Mouse (Mus musculus) urinary bladder, postnatal 25 days (tissue): ENCODE results near the gene Olfr224.
"Not testable (repeated sequence)": the region's sequence is repeated elsewhere in the genome, so short reads cannot be mapped to it uniquely, and the experiment has no call there.

Experiments used
- DNase-seq: peaks from one replicate; pipeline ENCODE4 v3.0.0; 2022; ENCODE audit warnings: low spot score

Gene Olfr224

DNA sequence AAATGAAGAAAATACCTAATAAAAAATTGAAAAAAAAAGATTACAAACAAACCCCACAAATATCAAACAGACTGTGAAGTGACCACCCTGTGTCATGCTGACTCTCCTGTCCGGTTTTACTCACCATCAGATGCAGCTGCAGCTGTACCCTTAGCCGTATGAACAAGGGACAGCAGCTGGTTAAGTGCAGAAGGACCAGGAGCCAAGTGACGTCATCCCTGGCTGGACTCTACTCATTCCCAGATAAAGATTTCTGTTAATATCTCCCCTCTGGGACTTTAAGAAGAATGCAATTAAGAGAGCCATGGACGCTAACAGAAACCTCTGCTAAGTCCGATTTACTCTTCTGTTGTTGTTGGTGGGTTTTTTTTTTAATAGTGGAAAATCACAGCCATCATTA, at the start of gene Olfr224:
Olfr224 (minus strand) TSS at position 149 of the 400 bp plus-strand sequence.
- DNase-seq = no peak

GRCm38 (mm10) chr11:58618793-58619192, 48.4 kb upstream of the Olfr224 start:
- DNase-seq = no peak

- no peak for DNase-seq
Measured at GRCm38 (mm10) chr11:58618369-58618768, 48.0 kb upstream of the Olfr224 start.

GRCm38 (mm10) chr11:58615975-58616374, 45.6 kb upstream of the Olfr224 start, which contains the start of gene 2210407C18Rik:
TSS of gene 2210407C18Rik (minus strand) at chr11:58616075.
- no peak for DNase-seq

- no peak for DNase-seq
Measured at GRCm38 (mm10) chr11:58614526-58614925, 44.2 kb upstream of the Olfr224 start.

DNA sequence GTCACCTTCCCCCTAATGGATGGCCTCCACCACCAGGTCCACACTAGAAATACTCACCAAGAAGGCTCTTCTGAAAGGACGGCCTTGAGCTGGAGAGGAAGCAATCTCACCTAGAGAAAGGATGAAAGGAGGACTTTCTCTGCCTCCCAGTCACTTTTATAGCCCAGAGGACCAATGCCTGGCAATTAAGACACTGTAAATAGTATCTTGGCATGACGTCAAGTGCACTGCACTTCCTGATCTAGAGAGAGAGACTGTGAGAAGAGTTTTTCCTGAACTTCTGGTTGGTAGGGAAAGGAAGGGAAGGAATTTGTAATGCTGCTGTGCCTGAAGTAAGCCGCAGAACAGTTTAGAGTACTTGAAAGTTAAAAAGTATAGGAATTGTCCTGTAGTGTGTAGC, 43.0 kb upstream of the Olfr224 start:
- DNase-seq = no peak

GRCm38 (mm10) chr11:58607030-58607429, 36.7 kb upstream of the Olfr224 start:
- DNase-seq = no peak

DNA sequence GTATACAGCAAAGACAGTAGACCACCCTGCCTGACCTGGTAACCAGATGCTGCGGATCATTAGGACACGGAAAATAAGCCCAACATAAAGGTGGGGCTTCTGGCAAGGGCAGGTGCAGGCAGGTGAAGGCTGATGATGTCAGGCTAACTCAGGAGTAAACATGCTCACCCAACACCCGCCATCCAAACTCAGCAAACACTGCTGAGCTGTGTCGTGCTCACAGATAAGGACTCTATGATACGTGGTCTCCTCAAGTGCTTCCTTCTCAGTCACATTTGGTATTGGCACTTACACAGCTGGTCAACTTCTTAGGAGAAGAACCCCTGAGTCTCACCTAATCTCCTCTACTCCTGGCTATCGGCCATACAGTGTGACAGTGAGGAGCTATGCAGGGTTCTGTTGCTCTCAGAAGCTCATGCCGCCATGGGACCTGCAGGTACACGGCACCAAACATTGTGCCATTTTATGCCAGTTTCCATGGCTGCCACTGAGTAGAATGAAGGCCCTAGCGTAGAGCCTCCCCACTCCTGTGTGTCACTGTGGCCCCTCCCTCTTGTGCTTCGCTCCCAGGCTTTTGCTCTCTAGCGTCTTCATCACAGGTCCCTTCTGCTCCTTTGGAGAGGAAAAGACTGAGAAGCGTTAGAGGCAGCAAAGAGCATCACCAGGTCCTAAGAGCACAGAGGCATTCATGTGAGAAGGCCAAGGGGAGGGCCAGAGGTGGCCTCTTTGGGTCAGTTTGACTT, 36.0 kb upstream of the Olfr224 start:
- DNase-seq = no peak

DNA sequence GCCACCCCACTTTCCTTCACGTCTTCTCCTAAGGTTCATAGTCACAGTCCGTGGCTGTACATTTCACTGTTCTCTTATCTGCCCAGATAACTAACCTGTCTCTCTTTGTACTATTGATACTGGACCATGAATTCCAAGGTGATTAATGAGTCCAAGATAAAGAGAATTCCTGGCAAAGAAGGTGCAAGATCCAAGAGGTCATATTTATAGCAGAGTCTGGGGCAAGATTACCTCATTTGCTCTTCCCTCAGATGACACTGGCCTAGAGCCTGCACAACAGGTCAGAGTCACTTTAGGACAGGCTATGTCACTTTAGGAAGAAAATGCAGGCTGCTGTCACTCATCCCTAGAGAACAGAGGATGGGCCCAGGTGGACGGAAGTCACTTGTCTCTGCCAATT, 34.9 kb upstream of the Olfr224 start:
- DNase-seq = no peak

- DNase-seq = no peak
Measured at GRCm38 (mm10) chr11:58604688-58605087, 34.3 kb upstream of the Olfr224 start.

DNA sequence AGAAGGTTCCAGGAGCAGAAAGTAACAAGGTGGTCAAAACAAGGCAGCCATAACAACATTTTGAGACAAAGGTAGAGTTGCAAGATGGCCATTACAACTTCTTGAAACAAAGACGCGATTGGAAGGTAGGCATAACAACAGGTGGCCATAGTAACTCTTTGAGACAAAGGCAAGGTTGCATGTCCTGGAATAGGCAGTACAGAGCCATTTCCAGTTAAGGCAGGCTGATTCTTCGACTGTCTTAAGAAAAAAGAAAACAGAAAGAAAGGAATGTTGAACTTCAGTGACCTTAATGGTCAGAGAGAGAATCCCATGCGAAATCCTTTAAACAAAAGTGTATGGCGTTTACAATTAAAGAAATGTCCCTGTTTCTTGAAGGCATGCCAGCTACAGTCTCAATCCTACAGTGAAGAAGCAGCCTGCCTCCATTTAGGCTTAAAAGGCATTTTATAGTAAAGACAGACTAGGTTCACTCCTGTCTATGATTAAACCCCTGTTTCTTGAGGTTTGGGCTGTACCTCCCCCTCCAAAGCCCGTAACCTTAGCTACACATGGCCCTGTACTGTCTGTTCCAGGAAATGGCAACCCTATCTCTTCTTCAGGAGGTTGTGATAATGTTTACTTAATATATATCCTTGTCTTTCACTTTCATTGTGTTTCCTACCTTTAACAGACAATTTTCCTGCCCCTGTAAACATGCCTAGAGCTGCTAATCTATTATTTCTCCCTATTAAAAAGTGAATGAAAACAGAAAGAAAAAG, 32.6 kb upstream of the Olfr224 start:
- DNase-seq = no peak

- no peak for DNase-seq
Measured at GRCm38 (mm10) chr11:58602062-58602461, 31.7 kb upstream of the Olfr224 start.

- no peak for DNase-seq
Measured at GRCm38 (mm10) chr11:58597837-58598236, 27.5 kb upstream of the Olfr224 start.

DNA sequence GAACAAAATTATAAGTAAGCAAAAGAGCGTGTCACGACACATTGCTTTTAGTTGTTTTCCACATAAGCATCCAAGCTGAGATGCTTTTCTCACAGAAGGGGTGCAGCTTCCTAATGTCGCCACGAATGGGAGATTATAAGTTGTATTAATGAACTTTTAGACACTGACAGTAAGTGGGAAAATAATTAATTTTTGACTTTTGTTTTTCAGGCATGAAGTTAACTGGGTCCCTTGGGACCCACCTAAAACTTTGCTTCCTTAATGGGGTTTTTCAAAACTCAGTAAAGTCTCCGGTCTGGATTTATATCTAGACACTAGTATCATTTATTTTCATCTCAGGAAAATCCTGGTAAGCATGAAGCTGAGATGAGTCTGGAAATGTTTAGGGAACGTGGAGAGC, 24.5 kb upstream of the Olfr224 start, which contains the start of gene Olfr324:
Olfr324 (plus strand) TSS at position 301 of the 400 bp plus-strand sequence.
- no peak for DNase-seq

GRCm38 (mm10) chr11:58588620-58589250, 18.4 kb upstream of the Olfr224 start:
- DNase-seq = no peak

DNA sequence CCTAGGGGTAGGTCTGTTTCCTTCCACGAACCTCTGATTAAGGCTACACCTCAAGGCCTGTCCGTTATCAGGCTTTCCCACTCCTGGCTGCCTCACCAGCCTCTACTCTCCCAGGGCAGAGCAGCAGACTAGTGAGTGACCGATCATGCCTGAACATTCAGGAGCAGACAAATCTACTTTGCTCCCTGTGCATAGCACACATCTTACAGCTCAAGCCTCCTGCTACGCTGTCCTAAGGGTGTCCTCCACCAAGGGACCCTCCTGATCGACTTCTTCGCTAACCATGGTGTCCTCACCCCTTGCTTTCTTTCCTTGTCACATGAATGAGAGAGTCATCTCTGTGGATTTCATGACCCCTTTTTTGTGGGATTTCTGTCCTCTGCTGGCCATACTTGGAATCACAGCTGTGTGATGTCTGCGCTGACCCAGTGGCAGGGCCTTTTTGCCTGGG, 17.6 kb upstream of the Olfr224 start:
- peak; percentile 37 for DNase-seq

- DNase-seq = no peak
Measured at GRCm38 (mm10) chr11:58578636-58579035, 8.3 kb upstream of the Olfr224 start.

- no peak for DNase-seq
Measured at GRCm38 (mm10) chr11:58577430-58577829, 7.1 kb upstream of the Olfr224 start, which contains the start of gene Olfr325. TSS of gene Olfr325 (plus strand) at chr11:58577730.

DNA sequence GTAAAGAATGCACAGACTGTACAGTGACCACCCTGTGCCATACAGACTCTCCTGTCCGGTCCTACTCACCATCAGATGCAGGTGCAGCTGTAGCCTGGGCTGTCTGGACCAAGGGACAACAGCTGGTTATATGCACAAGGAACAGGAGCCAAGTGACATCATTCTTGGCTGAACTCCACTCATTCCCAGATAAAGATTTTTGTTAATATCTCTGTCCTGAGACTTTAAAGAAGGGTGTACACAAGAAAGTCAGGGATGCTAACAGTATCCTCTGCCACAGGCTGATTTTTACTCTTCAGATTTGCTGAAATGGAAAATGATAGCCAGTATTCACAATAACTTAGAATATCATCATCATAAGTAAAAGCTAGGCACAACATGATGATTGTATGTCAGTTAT, 14.8 kb downstream of the Olfr224 start, which contains the start of gene Olfr328:
Olfr328 (minus strand) TSS at position 101 of the 400 bp plus-strand sequence.
- DNase-seq = no peak

DNA sequence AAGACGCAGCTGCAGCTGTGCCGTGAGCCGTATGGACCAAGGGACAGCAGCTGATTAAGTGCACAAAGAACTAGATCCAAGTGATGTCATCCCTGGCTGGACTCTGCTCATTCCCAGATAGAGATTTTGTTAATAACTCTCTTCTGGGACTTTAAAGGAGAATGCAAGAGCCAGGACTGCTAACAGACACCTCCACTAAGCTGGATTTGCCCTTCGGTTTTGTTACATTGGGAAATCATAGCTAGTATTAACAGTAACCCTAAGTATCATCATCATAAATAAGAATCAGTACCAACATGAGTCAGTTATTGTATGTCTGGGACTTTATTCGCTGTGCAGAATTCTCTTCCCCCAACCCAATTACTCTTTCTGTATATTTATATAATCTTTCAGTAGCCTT, 24.0 kb downstream of the Olfr224 start, which contains the start of gene Olfr329-ps:
Olfr329-ps (minus strand) TSS at position 101 of the 400 bp plus-strand sequence.
- DNase-seq = no peak

DNA sequence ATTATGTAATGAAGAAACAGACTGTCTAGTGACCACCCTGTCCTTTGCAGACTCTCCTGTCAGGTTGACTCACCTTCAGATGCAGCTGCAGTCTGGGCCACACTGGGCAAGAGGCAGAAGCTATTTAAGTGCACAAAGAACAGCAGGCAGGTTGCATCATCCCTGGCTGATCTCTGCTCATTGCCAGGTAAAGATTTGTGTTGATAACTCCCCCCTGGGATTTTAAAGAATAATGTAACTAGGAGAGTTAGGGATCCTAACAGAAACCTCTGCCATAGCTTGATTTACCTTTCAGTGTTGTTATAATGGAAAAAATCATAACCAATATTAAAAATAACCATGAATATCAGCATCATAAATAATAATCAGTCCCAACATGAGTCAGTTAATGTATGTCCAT, 35.6 kb downstream of the Olfr224 start, which contains the start of gene Olfr330:
Olfr330 (minus strand) TSS at position 101 of the 400 bp plus-strand sequence.
- not testable (repeated sequence) for DNase-seq

GRCm38 (mm10) chr11:58519756-58520155, 50.6 kb downstream of the Olfr224 start:
- peak; percentile 20 for DNase-seq
